Mouse (Mus musculus) intestine, embryonic 15.5 days (tissue): ENCODE measurements around the gene Clint1. TPM values are rescaled to one million over a fixed set of nuclear protein-coding genes. Genes with fewer than 3 reads are reported as not detected.

Experiments
- ATAC-seq: fragments of 200-750 bp; cut with Nextera tagmentation; 2 replicates; pipeline ENCODE4 v1.8.0; 2017; ENCODE audit warnings: moderate TSS enrichment, moderate library complexity
- H3K27ac ChIP-seq: fragments of 300-500 bp; sonication (generic); 2 replicates; pipeline ENCODE4 v1.5.1; 2015; ENCODE audit warnings: mild to moderate bottlenecking, inconsistent platforms
- H3K27me3 ChIP-seq: fragments of 300-500 bp; sonication (generic); replicated peaks from 2 replicates; pipeline ENCODE4 v1.6.1; 2015; ENCODE audit warnings: inconsistent platforms
- H3K36me3 ChIP-seq: fragments of 300-500 bp; sonication (generic); 2 replicates; pipeline ENCODE4 v1.6.1; 2015; ENCODE audit warnings: inconsistent platforms
- H3K4me1 ChIP-seq: fragments of 300-500 bp; sonication (generic); replicated peaks from 2 replicates; pipeline ENCODE4 v1.6.1; 2015; ENCODE audit warnings: inconsistent platforms
- H3K4me2 ChIP-seq: fragments of 300-500 bp; sonication (generic); replicated peaks from 2 replicates; pipeline ENCODE4 v1.6.1; 2015; ENCODE audit warnings: mild to moderate bottlenecking, inconsistent platforms
- H3K4me3 ChIP-seq: fragments of 300-500 bp; sonication (generic); replicated peaks from 2 replicates; pipeline ENCODE4 v1.5.1; 2015; ENCODE audit warnings: inconsistent platforms
- H3K9ac ChIP-seq: fragments of 300-500 bp; sonication (generic); 2 replicates; pipeline ENCODE4 v1.6.1; 2015; ENCODE audit warnings: inconsistent platforms
- H3K9me3 ChIP-seq: fragments of 300-500 bp; sonication (generic); 2 replicates; pipeline ENCODE4 v1.6.1; 2016; ENCODE audit warnings: inconsistent platforms
- WGBS: fragments of 180-500 bp; shearing (Covaris S2); methylation state at CpG from one replicate; pipeline ENCODE4 v1.1.7; 2015; 5-methylcytosine and 5-hydroxymethylcytosine counted together
- polyA plus RNA-seq: library from polyadenylated mRNA; unstranded; fragments of >200 nt; fragmentation: Nextera tagmentation; extraction: Ambion mirVana; gene quantifications from 2 replicates; pipeline ENCODE4 v1.2.1, GENCODE M21; 2015

Clint1 gene
- polyA plus RNA-seq, 1 experiment from 2014 or later, result 106 TPM

DNA sequence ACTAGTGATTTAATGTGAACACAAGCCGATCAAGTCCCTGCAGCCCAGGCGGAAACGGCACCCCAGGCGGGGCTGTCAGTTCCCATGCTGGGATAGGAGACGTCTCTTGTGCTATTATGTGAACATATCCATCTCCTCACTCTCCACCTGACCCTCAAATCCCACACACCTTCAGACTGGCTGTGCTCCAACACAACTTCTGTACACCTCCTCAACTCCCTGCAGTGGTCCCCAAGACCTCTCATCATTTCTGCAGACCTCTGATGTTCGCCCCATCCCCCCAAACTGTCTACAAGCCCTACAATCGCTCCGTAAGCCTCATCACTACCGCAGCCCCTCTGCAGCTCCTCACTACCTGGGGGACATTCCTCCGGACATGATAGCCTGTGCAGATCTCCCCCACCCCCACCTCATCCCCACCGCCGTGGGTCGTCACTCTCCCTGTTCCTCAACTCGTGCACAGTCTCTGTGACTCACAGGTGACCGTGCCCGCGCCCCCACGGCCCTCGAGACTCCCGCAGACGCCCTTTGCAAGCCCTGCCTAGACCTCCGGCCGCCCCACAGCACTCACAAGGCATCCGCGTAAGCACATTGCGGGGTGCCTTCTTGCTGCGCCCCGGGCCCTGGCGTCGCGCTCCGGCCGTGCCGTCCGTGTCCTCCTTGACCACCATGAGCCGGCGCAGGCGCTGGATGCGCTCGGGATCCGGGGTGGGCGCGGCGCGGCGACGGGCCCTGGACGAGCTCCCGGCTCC lies 92.2 kb downstream of the Clint1 start:
- ATAC-seq, result peak; percentile 37
- peak overlapping the region; percentile 88 for H3K4me2 ChIP-seq
- H3K27me3 ChIP-seq, result no peaks in the 10 kb centered on the region
- H3K27ac ChIP-seq, result peak overlapping the region; percentile 60
- no peaks in the 10 kb centered on the region for H3K4me1 ChIP-seq
- WGBS, result under 1% methylated on average over 49 of the region's 49 CpGs
- no peaks in the 10 kb centered on the region; the same call in 1 of the 2 replicates for H3K36me3 ChIP-seq
- peak overlapping the region; percentile 78 for H3K9ac ChIP-seq
- no peaks in the 10 kb centered on the region for H3K9me3 ChIP-seq
- peak overlapping the region; percentile 77 for H3K4me3 ChIP-seq

- no peaks in the 10 kb centered on the region for H3K9me3 ChIP-seq
- ATAC-seq, result peak; percentile 95
- peak within 1 kb of the TSS; percentile 88 for H3K4me2 ChIP-seq
- peak within 1 kb of the TSS; percentile 60 for H3K27ac ChIP-seq
- no peaks in the 10 kb centered on the region for H3K4me1 ChIP-seq
- peak within 1 kb of the TSS; percentile 78 for H3K9ac ChIP-seq
- H3K27me3 ChIP-seq, result no peaks in the 10 kb centered on the region
- WGBS, result under 1% methylated on average over 46 of the region's 55 CpGs
- H3K4me3 ChIP-seq, result peak within 1 kb of the TSS; percentile 77
- peaks cover 2% of the 10 kb centered on the region for H3K36me3 ChIP-seq
These were observed 92.8 kb downstream of the Clint1 start, which contains the start of gene Lsm11 for GRCm38 (mm10) chr11:45944643-45945156. TSS of gene Lsm11 (minus strand) at chr11:45944935.

DNA sequence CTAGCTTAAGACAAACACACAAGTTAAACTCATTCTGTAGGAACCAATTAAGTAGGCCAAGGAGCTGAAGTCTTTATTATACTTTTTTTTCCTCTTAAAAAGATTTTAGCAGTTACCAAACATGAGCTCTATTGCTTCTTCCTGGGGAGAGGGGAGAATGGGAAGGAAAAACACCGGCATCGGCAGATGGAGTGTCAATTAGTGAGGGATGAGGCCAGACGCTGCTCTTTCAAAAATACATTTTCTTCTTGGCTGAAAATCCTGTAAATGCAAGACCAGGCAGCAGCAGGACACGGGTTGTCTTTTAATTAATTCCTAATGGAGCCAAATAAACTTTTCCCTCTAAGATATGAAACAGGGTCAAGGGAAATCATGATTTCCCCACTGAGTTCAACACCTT lies 94.9 kb downstream of the Clint1 start:
- Histone ChIP-seq H3K9me3 (no peaks in the 10 kb centered on the region), H3K4me1 (no peaks in the 10 kb centered on the region), H3K4me2 (no peak overlapping the region), H3K36me3 (peaks cover 14% of the 10 kb centered on the region; the same call in 1 of the 2 replicates), H3K27me3 (no peaks in the 10 kb centered on the region), H3K9ac (no peak overlapping the region), H3K4me3 (no peak overlapping the region), H3K27ac (no peak overlapping the region)
- WGBS, result 79% methylated on average over 4 of the region's 4 CpGs
- ATAC-seq, result no peak

DNA sequence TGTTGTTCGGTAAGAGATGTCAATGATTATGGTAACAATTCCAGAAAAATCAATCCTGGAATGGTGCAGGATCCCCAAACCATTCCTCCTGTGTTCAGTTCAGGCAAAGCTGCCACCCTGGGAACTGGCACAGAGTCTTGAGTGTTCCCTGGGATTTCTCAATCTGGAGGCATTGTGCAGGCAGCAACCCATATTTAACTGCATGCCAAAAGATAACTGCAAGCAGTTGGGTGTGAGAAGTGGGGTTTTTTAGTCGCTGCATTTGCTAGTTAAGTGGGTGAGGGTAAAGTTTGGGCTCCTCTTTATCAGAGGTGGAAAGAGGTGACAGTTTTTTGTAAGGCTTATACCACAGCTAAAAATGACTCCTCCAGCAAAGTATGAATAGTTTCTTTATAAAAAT lies 95.6 kb downstream of the Clint1 start:
- Histone ChIP-seq H3K4me1 (no peaks in the 10 kb centered on the region), H3K9ac (no peak overlapping the region), H3K36me3 (peaks cover 14% of the 10 kb centered on the region; the same call in 1 of the 2 replicates), H3K4me3 (no peak overlapping the region), H3K9me3 (no peaks in the 10 kb centered on the region), H3K27ac (no peak overlapping the region), H3K27me3 (no peaks in the 10 kb centered on the region), H3K4me2 (no peak overlapping the region)
- ATAC-seq, result no peak
- WGBS, result 81% methylated on average over 2 of the region's 2 CpGs

GRCm38 (mm10) chr11:45955127-45955627 lies 103.3 kb downstream of the Clint1 start, which contains the start of gene Thg1l:
TSS of gene Thg1l (minus strand) at chr11:45955494.
- peak within 1 kb of the TSS; percentile 75 for H3K4me3 ChIP-seq
- WGBS, result under 1% methylated on average over 32 of the region's 32 CpGs
- H3K4me2 ChIP-seq, result peak within 1 kb of the TSS; percentile 54
- peak; percentile 100 for ATAC-seq
- H3K9me3 ChIP-seq, result no peaks in the 10 kb centered on the region
- peak within 1 kb of the TSS; percentile 58; the same call in 1 of the 2 replicates for H3K9ac ChIP-seq
- H3K4me1 ChIP-seq, result 0 out of 2 replicates have a peak, but pooled peaks cover 2% of the 10 kb centered on the region
- H3K27me3 ChIP-seq, result no peaks in the 10 kb centered on the region
- H3K27ac ChIP-seq, result peak within 1 kb of the TSS; percentile 62; the same call in 1 of the 2 replicates
- H3K36me3 ChIP-seq, result peaks cover 6% of the 10 kb centered on the region; the same call in 1 of the 2 replicates

GRCm38 (mm10) chr11:45959598-45959997 lies 107.7 kb downstream of the Clint1 start:
- 77% methylated on average over 3 of the region's 3 CpGs for WGBS
- ATAC-seq, result no peak
- Histone ChIP-seq H3K27me3 (no peaks in the 10 kb centered on the region), H3K27ac (no peak overlapping the region), H3K4me3 (no peak overlapping the region), H3K4me2 (no peak overlapping the region), H3K4me1 (0 out of 2 replicates have a peak, but pooled peaks cover 2% of the 10 kb centered on the region), H3K9me3 (no peaks in the 10 kb centered on the region), H3K9ac (no peak overlapping the region), H3K36me3 (no peaks in the 10 kb centered on the region)

GRCm38 (mm10) chr11:45960003-45960402 lies 108.2 kb downstream of the Clint1 start:
- Histone ChIP-seq H3K9ac (no peak overlapping the region), H3K36me3 (no peaks in the 10 kb centered on the region), H3K27me3 (no peaks in the 10 kb centered on the region), H3K4me2 (no peak overlapping the region), H3K9me3 (no peaks in the 10 kb centered on the region), H3K4me3 (no peak overlapping the region), H3K27ac (no peak overlapping the region), H3K4me1 (no peaks in the 10 kb centered on the region)
- WGBS, result 78% methylated on average over 5 of the region's 5 CpGs
- no peak for ATAC-seq

Other genes starting within 250 kb of the Clint1 start
- 5.6 and 6.7 TPM in 2 replicates for gene Lsm11, start 92.9 kb downstream of the Clint1 start, polyA plus RNA-seq
- 13.3 and 13.4 TPM in 2 replicates for gene Thg1l, start 103.4 kb downstream of the Clint1 start, polyA plus RNA-seq
- gene Sox30, start 128.3 kb downstream of the Clint1 start, polyA plus RNA-seq, result 0.09 and 0.18 TPM in 2 replicates
- 5.2 and 7.3 TPM in 2 replicates for gene Gm12166, start 200.3 kb downstream of the Clint1 start, polyA plus RNA-seq
- 16.5 and 16.6 TPM in 2 replicates for gene Adam19, start 203.9 kb downstream of the Clint1 start, polyA plus RNA-seq